Mouse (Mus musculus) spleen, adult 2 months (tissue): ENCODE data around the gene Lrba. TPM values are rescaled to one million over a fixed set of nuclear protein-coding genes. Genes with fewer than 3 reads are reported as not detected.

Experiments
- DNase-seq, 2 experiments: peaks; one replicate each; pipeline versions ENCODE4 v3.0.0 to v3.0.0-alpha.2; 2012 to 2021; ENCODE audit warnings: low spot score in 2 of 2, low read depth in 1 of 2
- H3K27ac ChIP-seq: fragments of 200-500 bp; 2 replicates; pipeline ENCODE4 v1.5.1; 2012; ENCODE audit warnings: low read length, inconsistent platforms; ENCODE audit not compliant: insufficient read depth
- H3K27me3 ChIP-seq: fragments of 200-500 bp; 2 replicates; pipeline ENCODE4 v1.6.1; 2012; ENCODE audit warnings: mild to moderate bottlenecking, moderate library complexity, low read length, inconsistent platforms; ENCODE audit not compliant: control insufficient read depth, insufficient read depth
- H3K36me3 ChIP-seq: fragments of 200-500 bp; 2 replicates; pipeline ENCODE4 v1.6.1; 2012; ENCODE audit warnings: mild to moderate bottlenecking, low read length, inconsistent platforms; ENCODE audit not compliant: control insufficient read depth, insufficient read depth
- H3K4me1 ChIP-seq: fragments of 200-500 bp; 2 replicates; pipeline ENCODE4 v1.6.1; 2011; ENCODE audit warnings: inconsistent platforms; ENCODE audit not compliant: control insufficient read depth, insufficient read depth, insufficient read length
- H3K4me3 ChIP-seq: fragments of 200-500 bp; 2 replicates; pipeline ENCODE4 v1.5.1; 2011; ENCODE audit warnings: mild to moderate bottlenecking, inconsistent platforms; ENCODE audit not compliant: insufficient read depth, insufficient read length; ENCODE audit errors: extremely low read depth
- CTCF ChIP-seq: fragments of 200-500 bp; IDR thresholded peaks from 2 replicates; pipeline ENCODE4 v1.5.1; 2011; ENCODE audit warnings: mild to moderate bottlenecking, inconsistent platforms; ENCODE audit not compliant: insufficient read depth, insufficient read length, insufficient replicate concordance; ENCODE audit errors: extremely low read depth
- POLR2A ChIP-seq: fragments of 200-500 bp; IDR thresholded peaks from 2 replicates; pipeline ENCODE4 v1.6.1; 2011; ENCODE audit warnings: low read depth, low read length, inconsistent platforms
- WGBS: fragments of 180-500 bp; shearing (Covaris S2); methylation state at CpG from one replicate; pipeline ENCODE4 v1.1.7; 2018; 5-methylcytosine and 5-hydroxymethylcytosine counted together
- polyA plus RNA-seq: library from polyadenylated mRNA; depleted of rRNA; stranded (reverse); fragments of >200 nt; gene quantifications from 2 replicates; pipeline ENCODE4 v1.2.3, GENCODE M21; 2012

Lrba gene
- polyA plus RNA-seq, 1 experiment: 9.1 TPM

DNA sequence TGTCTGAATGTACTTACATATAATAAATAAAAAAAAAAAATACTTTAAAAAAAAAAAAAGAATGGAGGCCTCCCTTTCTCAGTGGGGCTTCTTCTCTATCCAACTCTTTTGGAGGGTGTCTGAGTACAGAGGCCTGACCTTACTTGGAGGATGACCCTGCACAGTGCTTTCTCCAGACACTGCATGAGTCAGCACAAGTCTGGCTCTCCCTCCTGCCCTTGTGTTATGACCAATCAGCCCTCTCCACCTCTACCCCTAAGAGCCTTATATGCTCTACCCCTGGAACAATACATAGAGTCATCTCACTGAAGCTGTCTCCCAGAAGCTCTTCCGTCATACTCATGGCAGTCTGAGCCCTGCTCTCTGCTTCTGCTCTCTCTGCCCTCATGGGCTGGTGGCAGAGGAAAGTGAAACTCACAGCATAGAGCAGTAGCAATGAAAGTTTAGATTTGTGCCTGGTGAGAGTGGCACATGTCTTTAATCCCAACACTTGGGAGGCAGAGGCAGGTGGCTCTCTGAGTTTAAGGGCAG, 22.8 kb upstream of the Lrba start:
- TF ChIP-seq POLR2A (no peak), CTCF (no peak)
- WGBS: 82% methylated on average over 1 of the region's 1 CpGs
- Histone ChIP-seq H3K4me1 (peaks cover 3% of the 10 kb centered on the region), H3K36me3 (no peaks in the 10 kb centered on the region), H3K27ac (no peak overlapping the region), H3K27me3 (no peaks in the 10 kb centered on the region), H3K4me3 (no peak overlapping the region)
- no peak for DNase-seq

DNA sequence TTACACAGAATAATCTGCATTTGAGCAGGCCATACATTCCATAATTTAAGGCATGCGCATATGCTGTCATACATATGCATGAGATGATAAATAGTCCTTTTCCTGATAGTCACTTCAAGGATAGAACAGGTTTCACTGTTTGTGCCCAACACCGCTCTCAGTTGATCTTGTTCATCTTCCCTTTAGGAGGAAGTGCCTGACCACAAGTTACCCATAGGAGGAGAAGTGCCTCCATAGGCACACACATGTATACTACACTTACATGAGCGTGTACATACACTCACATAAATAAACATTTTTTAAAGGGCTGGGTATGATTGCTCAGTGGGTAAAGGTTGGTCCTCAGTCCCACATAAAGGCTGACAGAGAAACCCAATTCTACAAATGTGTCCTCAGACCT, 22.0 kb upstream of the Lrba start:
- TF ChIP-seq CTCF (no peak), POLR2A (no peak)
- Histone ChIP-seq H3K36me3 (no peaks in the 10 kb centered on the region), H3K4me3 (no peak overlapping the region), H3K27me3 (no peaks in the 10 kb centered on the region), H3K27ac (no peak overlapping the region), H3K4me1 (peaks cover 7% of the 10 kb centered on the region)
- WGBS: 58% methylated on average over 3 of the region's 3 CpGs
- DNase-seq: no peak

DNA sequence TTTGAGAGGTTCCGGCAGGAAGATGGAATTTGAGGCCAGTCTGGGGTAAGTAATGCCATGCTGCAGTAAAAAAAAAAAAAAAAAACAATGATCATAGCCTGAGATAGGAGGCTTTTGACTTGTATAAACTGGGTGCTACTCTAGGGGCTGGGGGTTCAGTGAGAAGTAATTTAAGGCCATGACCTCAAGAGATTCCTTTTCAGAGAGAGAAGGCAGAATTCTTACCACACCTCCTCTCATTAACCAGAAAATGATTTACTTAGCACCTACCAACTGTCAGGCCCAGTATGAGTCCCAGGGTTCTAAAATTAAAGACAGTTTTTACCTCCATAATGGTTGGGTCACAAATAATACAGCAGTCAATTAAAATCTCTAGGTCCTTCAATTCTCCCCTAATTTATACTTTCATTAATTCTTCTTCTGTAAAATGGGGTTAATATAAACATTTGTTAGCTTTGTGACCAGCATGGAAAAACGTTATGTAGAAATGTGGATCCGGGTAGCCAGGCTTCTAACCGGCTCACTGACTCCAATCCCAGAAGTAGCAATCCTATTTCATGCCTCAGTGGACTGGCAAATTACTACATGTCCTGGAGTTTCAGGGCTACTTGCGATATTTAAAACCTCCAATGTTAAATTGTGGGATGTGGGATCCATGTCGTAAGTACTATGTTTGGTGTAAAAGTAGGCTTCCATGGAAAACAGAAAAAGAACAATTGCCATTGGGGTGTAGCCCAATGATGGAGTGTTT, 19.7 kb upstream of the Lrba start:
- DNase-seq: no peak
- Histone ChIP-seq H3K27ac (no peak overlapping the region), H3K4me3 (no peak overlapping the region), H3K27me3 (no peaks in the 10 kb centered on the region), H3K36me3 (no peaks in the 10 kb centered on the region), H3K4me1 (peaks cover 7% of the 10 kb centered on the region)
- whole genome bisulfite sequencing: 87% methylated on average over 6 of the region's 6 CpGs
- TF ChIP-seq CTCF (no peak), POLR2A (no peak)

DNA sequence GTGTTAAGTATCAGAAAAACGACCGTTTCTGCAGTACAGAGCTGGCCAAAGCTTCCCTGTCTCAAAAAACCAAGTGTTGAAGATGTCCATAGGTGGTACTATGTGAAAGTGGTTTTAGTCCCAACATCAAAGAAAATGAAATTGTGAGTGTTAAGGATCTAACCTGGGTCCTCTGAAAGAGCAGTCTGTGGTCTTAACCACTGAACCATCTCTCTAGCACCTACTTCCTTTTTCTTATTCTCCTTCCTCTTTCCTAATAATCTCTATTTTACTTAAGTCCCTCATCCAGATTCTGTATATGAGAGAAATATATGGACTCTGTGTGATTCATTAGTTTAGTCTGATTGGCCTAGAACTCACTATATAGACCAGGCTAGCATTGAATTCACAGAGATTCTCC, 17.9 kb upstream of the Lrba start:
- DNase-seq: no peak
- TF ChIP-seq POLR2A (no peak), CTCF (no peak)
- H3K4me3 ChIP-seq: no peak overlapping the region
- H3K4me1 ChIP-seq: peaks cover 9% of the 10 kb centered on the region
- no peaks in the 10 kb centered on the region for H3K36me3 ChIP-seq
- H3K27me3 ChIP-seq: no peaks in the 10 kb centered on the region
- H3K27ac ChIP-seq: no peak overlapping the region
- WGBS: 15% methylated on average over 2 of the region's 2 CpGs

DNA sequence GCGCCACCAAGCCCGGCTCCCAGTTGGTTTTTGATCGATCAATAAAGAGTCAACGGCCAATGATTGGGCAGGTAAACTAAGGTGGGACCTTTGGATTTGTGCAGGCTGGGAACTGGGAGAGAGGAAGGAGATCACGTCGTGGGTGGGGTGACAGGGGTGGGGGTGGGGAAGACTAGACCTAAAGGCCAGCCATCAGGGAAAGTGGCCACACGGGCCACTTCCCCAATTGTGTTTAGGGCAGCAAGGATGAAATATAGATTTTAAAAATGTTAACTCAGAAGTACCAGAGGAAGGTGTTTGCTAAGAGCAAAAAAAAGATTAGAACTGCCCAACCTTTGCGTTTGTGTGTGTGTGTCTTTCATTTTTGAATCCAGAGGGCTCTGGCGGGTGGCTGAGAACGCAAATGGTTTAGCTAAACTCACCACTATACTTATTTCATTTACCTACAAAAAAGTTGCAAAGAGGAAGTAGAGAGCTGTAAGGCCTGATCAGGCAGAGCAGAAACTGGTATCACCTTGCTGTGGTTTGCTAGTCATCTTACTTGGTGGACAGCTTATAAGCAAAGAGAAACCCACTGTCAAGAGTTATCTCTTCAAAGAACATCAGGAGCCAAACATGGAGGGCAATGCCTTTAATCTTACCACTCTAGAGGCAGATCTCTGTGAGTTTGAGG, 14.1 kb upstream of the Lrba start:
- Histone ChIP-seq H3K4me1 (peaks cover 9% of the 10 kb centered on the region), H3K4me3 (no peak overlapping the region), H3K27ac (peak overlapping the region; percentile 50; the same call in 1 of the 2 replicates), H3K36me3 (no peaks in the 10 kb centered on the region), H3K27me3 (no peaks in the 10 kb centered on the region)
- WGBS: 50% methylated on average over 10 of the region's 10 CpGs
- TF ChIP-seq POLR2A (no peak), CTCF (no peak)
- peak in 1 of 2 experiments; percentile 10 for DNase-seq

DNA sequence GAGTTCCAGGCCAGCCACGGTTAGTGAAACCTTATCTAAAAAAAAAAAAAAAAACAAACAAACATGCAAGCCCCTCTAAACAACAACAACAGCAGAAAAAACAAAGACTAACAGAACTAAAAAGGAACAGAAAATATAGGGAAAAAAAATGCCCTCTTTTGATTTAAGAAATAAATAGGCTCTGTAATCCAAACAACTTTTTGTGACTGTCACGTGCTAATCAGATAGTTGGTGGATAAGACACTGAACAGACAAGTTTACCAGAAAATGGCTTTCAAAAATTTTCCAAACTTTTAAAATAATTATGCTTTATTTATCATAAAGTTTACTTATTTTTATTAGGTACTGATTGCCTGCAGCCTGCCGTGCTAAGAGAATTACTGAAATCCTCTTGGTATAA, 13.5 kb upstream of the Lrba start:
- Histone ChIP-seq H3K4me3 (no peak overlapping the region), H3K27ac (peak overlapping the region; percentile 40; the same call in 1 of the 2 replicates), H3K27me3 (no peaks in the 10 kb centered on the region), H3K4me1 (peaks cover 9% of the 10 kb centered on the region), H3K36me3 (no peaks in the 10 kb centered on the region)
- DNase-seq: no peak
- TF ChIP-seq CTCF: no peak
- no peak for TF ChIP-seq POLR2A
- 69% methylated on average over 3 of the region's 3 CpGs for WGBS

DNA sequence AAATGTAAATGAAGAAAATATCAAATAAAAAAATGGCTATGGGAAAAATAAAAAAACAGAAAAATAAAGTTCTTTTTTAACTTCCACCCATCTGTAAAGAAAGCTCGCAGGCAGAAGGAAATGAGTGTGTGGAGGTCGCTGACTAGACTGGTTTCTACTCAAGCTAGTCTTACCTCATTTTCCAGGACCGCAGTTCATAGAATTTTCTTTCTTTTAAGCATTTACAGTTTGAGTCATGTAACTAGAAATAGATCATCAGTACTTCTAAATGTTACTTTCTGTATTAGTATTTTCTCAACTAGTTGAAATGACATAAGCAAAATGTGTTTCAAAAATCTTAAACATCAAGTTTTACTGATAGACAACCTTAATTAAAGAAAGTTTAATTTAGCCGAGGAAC, 10.2 kb upstream of the Lrba start:
- TF ChIP-seq CTCF: no peak
- 71% methylated on average over 4 of the region's 4 CpGs for WGBS

More for the DNA sequence above, 10.2 kb upstream of the Lrba start:
- H3K27ac ChIP-seq: no peak overlapping the region
- peaks cover 2% of the 10 kb centered on the region; the same call in 1 of the 2 replicates for H3K4me1 ChIP-seq
- H3K27me3 ChIP-seq: no peaks in the 10 kb centered on the region
- H3K36me3 ChIP-seq: no peaks in the 10 kb centered on the region
- DNase-seq: no peak
- no peak overlapping the region for H3K4me3 ChIP-seq
